ENCODE assay signal across 25 mouse cellular contexts in the genomic region with DNA sequence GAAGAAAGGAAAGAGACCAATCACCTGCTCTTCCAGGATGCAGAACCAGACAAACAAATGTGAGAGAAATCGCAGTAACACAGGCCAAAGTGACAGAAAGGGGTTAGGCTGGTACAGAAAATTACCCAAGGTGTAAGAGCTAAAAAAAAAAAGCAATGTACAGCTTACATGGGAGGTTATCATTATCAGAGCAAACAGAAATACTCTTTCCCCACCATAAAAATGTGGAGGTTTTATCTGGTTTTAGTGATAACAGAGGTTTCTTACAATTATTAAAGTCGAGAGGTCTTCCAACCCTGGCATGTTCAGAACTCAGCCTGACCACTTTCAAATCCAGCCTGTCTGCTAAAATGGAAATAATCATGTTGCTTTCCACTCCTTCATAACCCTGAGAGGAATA. TPM values are rescaled to one million over a fixed set of nuclear protein-coding genes. Genes with fewer than 3 reads are reported as not detected.
DNase-seq lines count a peak whose midpoint lies in the region; ATAC-seq and TF ChIP-seq lines count a peak whose summit lies in the region.
"Had no signal": no experiment of that assay in that cellular context is flagged by ENCODE, and none has a peak within 500 bp of the region (broad histone marks: within the 10 kb centered on the region; RNA-seq: fewer than 3 reads in every experiment).

No protein-coding gene starts in this region.

- H3K36me3 ChIP-seq in embryonic facial prominence, embryonic 14.5 days (ENCODE audit: control insufficient read depth, insufficient read depth, low read length): peaks cover 46% of the 10 kb centered on the region
- H3K36me3 ChIP-seq in embryonic facial prominence, embryonic 10.5 days (replicated peaks): peaks cover 70% of the 10 kb centered on the region
- H3K36me3 ChIP-seq in MEL (ENCODE audit: control insufficient read depth in 1 of 2, insufficient read depth in 2 of 2, low read length in 2 of 2): peaks cover 13 to 17% of the 10 kb centered on the region in 2 experiments

- TF ChIP-seq RAD21 in MEL (IDR thresholded peaks at IDR 0.05; ENCODE audit: low read depth, low read length): no peak

- H3K4me1 ChIP-seq in embryonic facial prominence, embryonic 14.5 days (ENCODE audit: control insufficient read depth, insufficient read depth, low read length): no peaks in the 10 kb centered on the region
- no peaks in the 10 kb centered on the region for H3K4me1 ChIP-seq in embryonic facial prominence, embryonic 10.5 days
- peaks cover 12 to 13% of the 10 kb centered on the region in 2 experiments for H3K4me1 ChIP-seq in MEL (ENCODE audit: control insufficient read depth in 1 of 2, insufficient read depth in 2 of 2, low read length in 2 of 2)
- H3K4me1 ChIP-seq: embryonic facial prominence, embryonic 15.5 days; forebrain, embryonic 12.5 days; hindbrain, embryonic 12.5 days; hindbrain, embryonic 15.5 days; intestine, embryonic 15.5 days had no signal

- TF ChIP-seq POLR2A in MEL (IDR thresholded peaks at IDR 0.05; ENCODE audit: control insufficient read depth in 1 of 2, insufficient read depth in 1 of 2, low read depth in 1 of 2, low read length in 2 of 2, poor library complexity in 1 of 2): no peak

- H3K4me3 ChIP-seq in embryonic facial prominence, embryonic 14.5 days (ENCODE audit: low read depth, low read length): no peak overlapping the region
- H3K4me3 ChIP-seq in embryonic facial prominence, embryonic 10.5 days: no peak overlapping the region
- H3K4me3 ChIP-seq in MEL (ENCODE audit: control insufficient read depth in 1 of 2, insufficient read depth in 1 of 2, low read depth in 2 of 2, low read length in 2 of 2): no peak overlapping the region
- H3K4me3 ChIP-seq: embryonic facial prominence, embryonic 15.5 days; forebrain, embryonic 12.5 days; heart, adult 2 months; heart, embryonic 10.5 days; heart, embryonic 13.5 days; hindbrain, embryonic 12.5 days; hindbrain, embryonic 15.5 days; intestine, embryonic 15.5 days had no signal

- no peaks in the 10 kb centered on the region for H3K79me2 ChIP-seq in MEL (ENCODE audit: control insufficient read depth, insufficient read depth, low read length, poor library complexity)

- H3K27me3 ChIP-seq in embryonic facial prominence, embryonic 14.5 days (replicated peaks; ENCODE audit: control insufficient read depth, insufficient read depth, low read length): no peaks in the 10 kb centered on the region
- H3K27me3 ChIP-seq in embryonic facial prominence, embryonic 10.5 days (replicated peaks; ENCODE audit: low read depth, poor library complexity, severe bottlenecking): no peaks in the 10 kb centered on the region
- H3K27me3 ChIP-seq in MEL (ENCODE audit: control insufficient read depth in 1 of 2, insufficient read depth in 2 of 2, low read length in 2 of 2): no peaks in the 10 kb centered on the region
- H3K27me3 ChIP-seq: embryonic facial prominence, embryonic 15.5 days; forebrain, embryonic 12.5 days; heart, embryonic 13.5 days; hindbrain, embryonic 12.5 days; hindbrain, embryonic 15.5 days; intestine, embryonic 15.5 days; Patski had no signal

- TF ChIP-seq EP300 in MEL (IDR thresholded peaks at IDR 0.05; ENCODE audit: low read depth in 1 of 2, low read length in 2 of 2): peak; percentile 89 to 95

- no peak overlapping the region for H3K4me2 ChIP-seq in embryonic facial prominence, embryonic 14.5 days (ENCODE audit: low read depth, low read length)
- H3K4me2 ChIP-seq: embryonic facial prominence, embryonic 15.5 days; forebrain, embryonic 12.5 days; heart, embryonic 13.5 days; hindbrain, embryonic 12.5 days; hindbrain, embryonic 15.5 days; intestine, embryonic 15.5 days had no signal

- no peak for DNase-seq in embryonic facial prominence, embryonic 14.5 days (ENCODE audit: low spot score)
- no peak for DNase-seq in embryonic facial prominence, embryonic 10.5 days (ENCODE audit: low spot score)
- peak; percentile 24 for DNase-seq in heart, adult 11 months
- no peak for DNase-seq in heart, postnatal 36 days
- peak; percentile 52 for DNase-seq in MEL (ENCODE audit: low read depth, low spot score)
- no peak for DNase-seq in adrenal gland, postnatal 10 days
- DNase-seq: adrenal gland, postnatal 14 days; cerebellum, adult 11 months; cerebellum, adult 8-10 months; cerebellum, postnatal 10 days; cerebellum, postnatal 36 days; embryo, embryonic 11 days; gastrocnemius, postnatal 25 days; heart, adult 2 months; heart, postnatal 14 days; kidney, adult 11 months had no signal

- peak overlapping the region; percentile 10; the same call in 1 of the 2 replicates for H3K27ac ChIP-seq in embryonic facial prominence, embryonic 14.5 days (replicated peaks; ENCODE audit: low read depth, low read length)
- H3K27ac ChIP-seq in embryonic facial prominence, embryonic 10.5 days (replicated peaks): no peak overlapping the region
- 0 out of 2 replicates have a peak overlapping the region, but pooled peaks have one; percentile 30 for H3K27ac ChIP-seq in MEL (ENCODE audit: control insufficient read depth, low read depth, low read length)
- H3K27ac ChIP-seq: embryonic facial prominence, embryonic 15.5 days; forebrain, embryonic 12.5 days; heart, adult 2 months; heart, embryonic 10.5 days; heart, embryonic 13.5 days; hindbrain, embryonic 12.5 days; hindbrain, embryonic 15.5 days; intestine, embryonic 15.5 days had no signal

- WGBS in embryonic facial prominence, embryonic 14.5 days: 87% methylated on average over 2 of the region's 2 CpGs
- 91% methylated on average over 2 of the region's 2 CpGs for WGBS in embryonic facial prominence, embryonic 10.5 days

- no peaks in the 10 kb centered on the region for H3K9me3 ChIP-seq in embryonic facial prominence, embryonic 14.5 days (ENCODE audit: control insufficient read depth, low read length)
- no peaks in the 10 kb centered on the region for H3K9me3 ChIP-seq in embryonic facial prominence, embryonic 10.5 days
- no peaks in the 10 kb centered on the region for H3K9me3 ChIP-seq in MEL (replicated peaks; ENCODE audit: insufficient read depth, low read length)
- H3K9me3 ChIP-seq: embryonic facial prominence, embryonic 15.5 days; forebrain, embryonic 12.5 days; heart, embryonic 10.5 days; heart, embryonic 13.5 days; hindbrain, embryonic 12.5 days; hindbrain, embryonic 15.5 days; intestine, embryonic 15.5 days had no signal

- intact Hi-C loops in heart, postnatal 36 days (cut with DNase I): loop anchor here (2.0 to 5.0 kb wide), 3 partner anchors 64 to 163 kb away; no protein-coding TSS in a partner anchor

- TF ChIP-seq CTCF in MEL (IDR thresholded peaks at IDR 0.05 in 2 of 3, conservative IDR thresholded peaks at IDR 0.05 in 1 of 3; ENCODE audit: control insufficient read depth in 1 of 3, insufficient read depth in 1 of 3, low read depth in 2 of 3, low read length in 3 of 3, poor library complexity in 1 of 3, severe bottlenecking in 1 of 3): no peak

- no peak for ATAC-seq in embryonic facial prominence, embryonic 14.5 days (ENCODE audit: low read depth)
- ATAC-seq: forebrain, embryonic 16.5 days; intestine, embryonic 15.5 days; Patski had no signal

- no peak overlapping the region for H3K9ac ChIP-seq in embryonic facial prominence, embryonic 14.5 days (ENCODE audit: low read depth, low read length)
- H3K9ac ChIP-seq in MEL (ENCODE audit: control insufficient read depth, low read depth, low read length, poor library complexity, severe bottlenecking): no peak overlapping the region
- H3K9ac ChIP-seq: embryonic facial prominence, embryonic 15.5 days; forebrain, embryonic 12.5 days; heart, embryonic 13.5 days; hindbrain, embryonic 12.5 days; hindbrain, embryonic 15.5 days; intestine, embryonic 15.5 days had no signal

TF ChIP-seq in MEL, 35 proteins besides CTCF, POLR2A, EP300 and RAD21 (continues in another document):
- TF ChIP-seq RCOR1 (IDR thresholded peaks at IDR 0.05; ENCODE audit: low read depth, low read length) (peak; percentile 97), MAZ (IDR thresholded peaks at IDR 0.05; ENCODE audit: low read depth, low read length) (no peak), GATA1 (IDR thresholded peaks at IDR 0.05; ENCODE audit: low read depth, low read length) (peak; percentile 93), ETS1 (IDR thresholded peaks at IDR 0.05; ENCODE audit: low read depth, low read length) (peak; percentile 49), MYB (IDR thresholded peaks at IDR 0.05; ENCODE audit: low read depth, low read length) (no peak), TCF12 (IDR thresholded peaks at IDR 0.05; ENCODE audit: low read depth, low read length) (peak; percentile 96), ZMIZ1 (IDR thresholded peaks at IDR 0.05; ENCODE audit: low read depth, low read length) (no peak), SIN3A (IDR thresholded peaks at IDR 0.05; ENCODE audit: low read length) (peak; percentile 56; the same call in 1 of the 2 replicates), USF1 (IDR thresholded peaks at IDR 0.05; ENCODE audit: low read depth, low read length) (no peak), NELFE (IDR thresholded peaks at IDR 0.05; ENCODE audit: low read depth, low read length) (no peak)

RNA-seq across cellular contexts. Expression of a gene that starts 18.0 kb away (rescaled TPM):
- 6.0 and 6.6 TPM in 2 replicates for polyA plus RNA-seq in embryonic facial prominence, embryonic 14.5 days (2014; fragmentation: Nextera tagmentation; extraction: Ambion mirVana)
- 3.9 and 6.5 TPM in 2 replicates for polyA plus RNA-seq in embryonic facial prominence, embryonic 10.5 days (2016; fragmentation: Nextera tagmentation; extraction: Ambion mirVana)
- total RNA-seq in heart, postnatal 36 days (2021): 1 to 10 TPM; 3.1 to 3.8 TPM
- 8.3 and 10.7 TPM in 2 replicates for total RNA-seq in MEL (2012; rRNA removed)
- polyA plus RNA-seq in MEL (2012; ENCODE audit: insufficient read depth in 1 of 2, insufficient read length in 2 of 2, low read depth in 1 of 2, low replicate concordance in 2 of 2, missing spikeins in 1 of 2): 10 to 100 TPM in 1 of 2 experiments, not detected in 1; 55.7 TPM
- total RNA-seq in adrenal gland, postnatal 10 days (2021): 1 to 10 TPM; 4.3 to 5.7 TPM

RNA-seq across cellular contexts. Expression of a gene that starts 40.4 kb away (rescaled TPM):
- 6.8 and 10.7 TPM in 2 replicates for polyA plus RNA-seq in embryonic facial prominence, embryonic 14.5 days (2014; fragmentation: Nextera tagmentation; extraction: Ambion mirVana)
- polyA plus RNA-seq in embryonic facial prominence, embryonic 10.5 days (2016; fragmentation: Nextera tagmentation; extraction: Ambion mirVana): 3.4 and 3.7 TPM in 2 replicates
- total RNA-seq in heart, postnatal 36 days (2021): 1 to 10 TPM; 4.3 to 5.2 TPM
- total RNA-seq in MEL (2012; rRNA removed): 1.8 and 2.0 TPM in 2 replicates
- polyA plus RNA-seq in MEL (2012; ENCODE audit: insufficient read depth in 1 of 2, insufficient read length in 2 of 2, low read depth in 1 of 2, low replicate concordance in 2 of 2, missing spikeins in 1 of 2): 1 to 10 TPM in 1 of 2 experiments, not detected in 1; 8.8 TPM
- 10 to 100 TPM; 12.3 to 15.3 TPM for total RNA-seq in adrenal gland, postnatal 10 days (2021)

RNA-seq across cellular contexts. Expression of a gene that starts 57.8 kb away (rescaled TPM):
- polyA plus RNA-seq in embryonic facial prominence, embryonic 14.5 days (2014; fragmentation: Nextera tagmentation; extraction: Ambion mirVana): 121 and 129 TPM in 2 replicates
- 79.4 and 87.3 TPM in 2 replicates for polyA plus RNA-seq in embryonic facial prominence, embryonic 10.5 days (2016; fragmentation: Nextera tagmentation; extraction: Ambion mirVana)
- total RNA-seq in heart, postnatal 36 days (2021): 100 to 1,000 TPM; 113 to 122 TPM
- 14.5 and 14.7 TPM in 2 replicates for total RNA-seq in MEL (2012; rRNA removed)
- 10 to 100 TPM in 1 of 2 experiments, not detected in 1; 42.1 TPM for polyA plus RNA-seq in MEL (2012; ENCODE audit: insufficient read depth in 1 of 2, insufficient read length in 2 of 2, low read depth in 1 of 2, low replicate concordance in 2 of 2, missing spikeins in 1 of 2)
- total RNA-seq in adrenal gland, postnatal 10 days (2021): 100 to 1,000 TPM; 161 to 189 TPM

Comparison
In these comparisons a context has a peak if more than half of its experiments do, and no peak if none do; other contexts are left out.
1. DNase-seq: peak in heart, adult 11 months (single experiment) and MEL (single experiment); none in embryonic facial prominence, embryonic 14.5 days (single experiment), embryonic facial prominence, embryonic 10.5 days (single experiment), heart, postnatal 36 days (0 of 2) and adrenal gland, postnatal 10 days (single experiment).